Mouse (Mus musculus) gastrocnemius, postnatal 25 days (tissue): ENCODE results near the gene Nkrf. TPM values are rescaled to one million over a fixed set of nuclear protein-coding genes. Genes with fewer than 3 reads are reported as not detected.

Experiments
- DNase-seq: peaks from one replicate; pipeline ENCODE4 v3.0.0; 2022
- total RNA-seq, 2 experiments: library from RNA; stranded (reverse); gene quantifications; 1 replicate in 1 of 2; 2 replicates in 1 of 2; pipeline ENCODE4 v1.2.3; 2021

Gene Nkrf
- total RNA-seq, 2 experiments from 2014 or later: 2.3 to 2.4 TPM

DNA sequence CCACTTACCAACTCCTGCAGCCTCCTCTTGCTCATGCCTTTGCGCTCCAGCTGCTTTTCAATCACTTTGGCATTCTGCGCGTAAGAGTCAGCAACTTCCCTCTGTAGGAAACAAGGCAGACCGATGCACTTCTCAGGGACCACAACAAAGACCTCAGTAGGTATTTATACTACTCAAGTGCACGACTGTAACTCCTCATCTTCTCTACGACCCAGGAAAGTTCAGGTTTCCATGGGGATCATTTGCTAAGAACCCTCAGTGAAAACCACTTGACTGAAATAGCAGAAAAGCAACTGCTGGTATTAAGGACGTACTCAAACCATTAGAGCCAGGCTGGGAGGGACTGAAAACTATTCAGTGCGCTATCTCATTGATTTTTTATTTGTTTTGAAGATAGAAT, 50.1 kb downstream of the Nkrf start:
- no peak for DNase-seq

- no peak for DNase-seq
These were observed 55.5 kb downstream of the Nkrf start for GRCm38 (mm10) chrX:36847152-36847551.

DNA sequence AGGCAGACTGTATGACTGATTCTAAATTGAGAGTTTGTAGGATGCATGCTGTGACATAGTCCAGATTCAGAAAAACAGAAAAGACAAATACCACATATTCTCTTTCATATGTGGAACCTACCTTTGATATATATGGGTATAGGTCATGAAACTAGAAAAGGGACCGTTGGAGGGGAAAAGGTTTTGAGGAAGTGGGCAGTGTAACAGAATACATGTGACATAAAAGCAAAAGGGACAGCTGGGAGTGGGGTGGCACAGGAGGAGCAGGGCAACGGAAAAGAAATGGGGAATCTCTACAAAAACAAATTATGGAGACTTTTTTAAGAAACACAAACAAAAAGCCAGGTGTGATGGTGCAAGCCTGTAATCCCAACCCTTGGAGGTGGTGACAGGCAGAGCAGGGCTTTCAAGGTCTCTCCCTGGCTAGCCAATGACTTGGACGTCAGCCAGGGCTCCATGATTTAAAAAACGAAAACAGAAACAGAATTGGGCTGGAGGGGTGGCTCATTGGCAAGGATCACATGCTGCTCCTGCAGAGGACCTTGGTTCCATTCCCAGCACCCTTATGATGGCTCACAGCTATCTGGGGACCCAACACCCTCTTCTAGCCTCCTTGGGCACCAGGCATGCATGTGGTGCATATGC, 59.2 kb downstream of the Nkrf start:
- DNase-seq: no peak

DNA sequence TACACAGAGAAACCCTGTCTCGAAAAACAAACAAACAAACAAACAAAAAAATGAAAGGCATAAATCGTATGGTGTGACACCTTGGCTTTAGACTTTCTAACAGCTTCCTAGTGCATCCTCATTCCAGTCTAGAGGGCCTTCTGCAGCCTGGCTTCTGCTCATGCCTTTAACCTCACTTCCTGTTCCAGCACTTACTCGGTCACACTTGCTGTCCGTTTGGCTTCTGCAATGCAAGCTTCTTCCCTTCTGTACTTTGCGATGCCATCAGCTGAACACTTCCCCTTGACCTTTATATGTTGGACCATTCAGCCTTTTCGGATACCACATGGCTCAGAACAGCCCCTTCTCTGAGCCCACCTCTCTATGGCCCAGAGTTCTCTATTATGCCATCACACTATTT, 61.0 kb downstream of the Nkrf start:
- no peak for DNase-seq

GRCm38 (mm10) chrX:36839391-36839790, 63.3 kb downstream of the Nkrf start:
- DNase-seq: no peak

Other genes starting within 250 kb of the Nkrf start
- under 1 TPM in 1 of 2 experiments, not detected in 1; 0.32 TPM for gene Slc25a43, start 159.2 kb downstream of the Nkrf start, total RNA-seq
- gene Slc25a5, start 107.2 kb downstream of the Nkrf start, total RNA-seq: 10 to 100 TPM; 78.5 to 87.7 TPM
- gene Ube2a, start 29.0 kb downstream of the Nkrf start, total RNA-seq: 10 to 100 TPM; 35.5 to 42.7 TPM
- 10 to 100 TPM; 10.9 to 11.2 TPM for gene C330007P06Rik, start 28.8 kb downstream of the Nkrf start, total RNA-seq
- gene Sept6, start 88.9 kb upstream of the Nkrf start, total RNA-seq: 1 to 10 TPM; 2.7 to 2.9 TPM
- gene Sowahd, start 145.9 kb upstream of the Nkrf start, total RNA-seq: not detected
- gene Rpl39, start 182.5 kb upstream of the Nkrf start, total RNA-seq: 100 to 1,000 TPM; 239 to 266 TPM
- gene Upf3b, start 207.4 kb upstream of the Nkrf start, total RNA-seq: 1 to 10 TPM; 8.5 to 8.7 TPM
- 1 to 10 TPM; 6.4 to 8.3 TPM for gene Nkap, start 223.9 kb upstream of the Nkrf start, total RNA-seq